Mouse (Mus musculus): ENCODE data around the gene Spock1. TPM values are rescaled to one million over a fixed set of nuclear protein-coding genes. Genes with fewer than 3 reads are reported as not detected.
A peak's percentile ranks its signal among the peaks of the same experiment; 100 is the strongest.

The Spock1 gene
- 100 to 1,000 TPM; 269 to 271 TPM for total RNA-seq (2021)

- peak; percentile 95 for DNase-seq (ENCODE audit: low spot score in 2 of 2)
Measured at GRCm38 (mm10) chr13:57908266-57908582, at the start of gene Spock1. Gene Spock1 (minus strand): TSS chr13:57908332.

GRCm38 (mm10) chr13:57950091-57950490, 42.0 kb upstream of the Spock1 start:
- intact Hi-C loops (cut with DNase I): no loop called here
- DNase-seq (ENCODE audit: low spot score in 2 of 2): peak; percentile 53 to 92

More at GRCm38 (mm10) chr13:57908266-57908582, at the start of gene Spock1:
- intact Hi-C loops (cut with DNase I): loop anchor here (1.0 to 10.0 kb wide), 8 partner anchors 71 to 627 kb away; no protein-coding TSS in a partner anchor

GRCm38 (mm10) chr13:57949513-57949912, 41.4 kb upstream of the Spock1 start:
- intact Hi-C loops (cut with DNase I): no loop called here
- DNase-seq (ENCODE audit: low spot score in 2 of 2): peak in 1 of 2 experiments; percentile 72

- peak in 1 of 2 experiments; percentile 5 for DNase-seq (ENCODE audit: low spot score in 2 of 2)
- intact Hi-C loops (cut with DNase I): no loop called here
Measured at GRCm38 (mm10) chr13:57945197-57945596, 37.1 kb upstream of the Spock1 start.

GRCm38 (mm10) chr13:57944434-57944833, 36.3 kb upstream of the Spock1 start:
- no peak for DNase-seq (ENCODE audit: low spot score in 2 of 2)
- intact Hi-C loops (cut with DNase I): no loop called here

GRCm38 (mm10) chr13:57943900-57944299, 35.8 kb upstream of the Spock1 start:
- intact Hi-C loops (cut with DNase I): no loop called here
- DNase-seq (ENCODE audit: low spot score in 2 of 2): no peak

- peak; percentile 61 to 83 for DNase-seq (ENCODE audit: low spot score in 2 of 2)
- intact Hi-C loops (cut with DNase I): no loop called here
Measured at GRCm38 (mm10) chr13:57937463-57938229, 29.5 kb upstream of the Spock1 start.

- peak; percentile 24 to 87 for DNase-seq (ENCODE audit: low spot score in 2 of 2)
- intact Hi-C loops (cut with DNase I): no loop called here
Measured at GRCm38 (mm10) chr13:57931998-57932397, 23.9 kb upstream of the Spock1 start.

- intact Hi-C loops (cut with DNase I): no loop called here
- no peak for DNase-seq (ENCODE audit: low spot score in 2 of 2)
Measured at GRCm38 (mm10) chr13:57931376-57931775, 23.2 kb upstream of the Spock1 start.

- intact Hi-C loops (cut with DNase I): no loop called here
- no peak for DNase-seq (ENCODE audit: low spot score in 2 of 2)
Measured at GRCm38 (mm10) chr13:57930720-57931119, 22.6 kb upstream of the Spock1 start.

GRCm38 (mm10) chr13:57930283-57930682, 22.2 kb upstream of the Spock1 start:
- intact Hi-C loops (cut with DNase I): no loop called here
- no peak for DNase-seq (ENCODE audit: low spot score in 2 of 2)

GRCm38 (mm10) chr13:57919947-57920346, 11.8 kb upstream of the Spock1 start:
- intact Hi-C loops (cut with DNase I): no loop called here
- DNase-seq (ENCODE audit: low spot score in 2 of 2): no peak

- DNase-seq (ENCODE audit: low spot score in 2 of 2): no peak
- intact Hi-C loops (cut with DNase I): no loop called here
Measured at GRCm38 (mm10) chr13:57911171-57911570, 3.0 kb upstream of the Spock1 start.

- peak in 1 of 2 experiments; percentile 35 for DNase-seq (ENCODE audit: low spot score in 2 of 2)
- intact Hi-C loops (cut with DNase I): loop anchor here (1.0 to 10.0 kb wide), 8 partner anchors 70 to 627 kb away; no protein-coding TSS in a partner anchor
Measured at GRCm38 (mm10) chr13:57907428-57908265, 485 bp downstream of the Spock1 start.

- intact Hi-C loops (cut with DNase I): no loop called here
- no peak for DNase-seq (ENCODE audit: low spot score in 2 of 2)
Measured at GRCm38 (mm10) chr13:57894597-57894996, 13.5 kb downstream of the Spock1 start.

GRCm38 (mm10) chr13:57889708-57890107, 18.4 kb downstream of the Spock1 start:
- intact Hi-C loops (cut with DNase I): no loop called here
- DNase-seq (ENCODE audit: low spot score in 2 of 2): no peak

GRCm38 (mm10) chr13:57889050-57889449, 19.1 kb downstream of the Spock1 start:
- intact Hi-C loops (cut with DNase I): no loop called here
- DNase-seq (ENCODE audit: low spot score in 2 of 2): no peak

GRCm38 (mm10) chr13:57879817-57880216, 28.3 kb downstream of the Spock1 start:
- DNase-seq (ENCODE audit: low spot score in 2 of 2): peak; percentile 48 to 93
- intact Hi-C loops (cut with DNase I): no loop called here

- intact Hi-C loops (cut with DNase I): no loop called here
- DNase-seq (ENCODE audit: low spot score in 2 of 2): no peak
Measured at GRCm38 (mm10) chr13:57878797-57879196, 29.3 kb downstream of the Spock1 start.

GRCm38 (mm10) chr13:57877782-57878181, 30.4 kb downstream of the Spock1 start:
- no peak for DNase-seq (ENCODE audit: low spot score in 2 of 2)
- intact Hi-C loops (cut with DNase I): no loop called here

- intact Hi-C loops (cut with DNase I): no loop called here
- DNase-seq (ENCODE audit: low spot score in 2 of 2): no peak
Measured at GRCm38 (mm10) chr13:57876966-57877365, 31.2 kb downstream of the Spock1 start.
